8 mouse cellular contexts compared by ENCODE assay signal in genomic region chr10:77008109-77008561, GRCm38 (mm10). TPM values are rescaled to one million over a fixed set of nuclear protein-coding genes. Genes with fewer than 3 reads are reported as not detected.
DNase-seq lines count a peak whose midpoint lies in the region; ATAC-seq and TF ChIP-seq lines count a peak whose summit lies in the region.

No protein-coding gene starts in this region.

- peak; percentile 18 to 26 for DNase-seq in left cerebral cortex, adult 2 months (ENCODE audit: extremely low spot score in 1 of 2, low spot score in 2 of 2)
- DNase-seq in left cerebral cortex, postnatal 10 days (ENCODE audit: extremely low spot score in 1 of 2, low spot score in 2 of 2) = no peak
- DNase-seq in cerebellum, adult 2 months = peak; percentile 86
- peak; percentile 50 for DNase-seq in hindbrain, embryonic 11.5 days (ENCODE audit: low spot score)
- DNase-seq in layer of hippocampus, adult 9-11 months = peak; percentile 70
- no peak for DNase-seq in B cell, adult 2 months
- no peak for DNase-seq in lung, adult 2 months

- 15% methylated on average over 9 of the region's 9 CpGs for WGBS in cerebellum, adult 2 months
- WGBS in hindbrain, embryonic 11.5 days = 26% methylated on average over 9 of the region's 9 CpGs
- 21% methylated on average over 9 of the region's 9 CpGs for WGBS in olfactory bulb, adult 2 months
- WGBS in lung, adult 2 months = 44% methylated on average over 9 of the region's 9 CpGs

- no peak overlapping the region for H3K4me2 ChIP-seq in hindbrain, embryonic 11.5 days (replicated peaks; ENCODE audit: low read depth, low read length)

- no peak for TF ChIP-seq POLR2A in cerebellum, adult 2 months (IDR thresholded peaks at IDR 0.05; ENCODE audit: borderline replicate concordance, insufficient read depth, low read length)
- TF ChIP-seq POLR2A in olfactory bulb, adult 2 months (IDR thresholded peaks at IDR 0.05; ENCODE audit: insufficient read depth, low read depth, low read length) = no peak
- TF ChIP-seq POLR2A in lung, adult 2 months (IDR thresholded peaks at IDR 0.05; ENCODE audit: borderline replicate concordance, extremely low read depth, low read depth, low read length) = no peak

- TF ChIP-seq CTCF in left cerebral cortex, adult 2 months (IDR thresholded peaks at IDR 0.05) = no peak
- TF ChIP-seq CTCF in cerebellum, adult 2 months (IDR thresholded peaks at IDR 0.05; ENCODE audit: borderline replicate concordance, insufficient read depth, low read depth, low read length) = no peak
- TF ChIP-seq CTCF in olfactory bulb, adult 2 months (IDR thresholded peaks at IDR 0.05; ENCODE audit: insufficient read depth, low read depth, low read length) = no peak
- no peak for TF ChIP-seq CTCF in lung, adult 2 months (IDR thresholded peaks at IDR 0.05; ENCODE audit: insufficient read depth, low read length)

- H3K27ac ChIP-seq in left cerebral cortex, adult 2 months = peak overlapping the region; percentile 51
- peak overlapping the region; percentile 57 for H3K27ac ChIP-seq in cerebellum, adult 2 months (ENCODE audit: insufficient read depth, low read length)
- H3K27ac ChIP-seq in hindbrain, embryonic 11.5 days (ENCODE audit: low read depth, low read length) = peak overlapping the region; percentile 73; the same call in 1 of the 2 replicates
- peak overlapping the region; percentile 95 for H3K27ac ChIP-seq in olfactory bulb, adult 2 months (ENCODE audit: insufficient read depth, low read depth, low read length)

- no peak overlapping the region for H3K9ac ChIP-seq in hindbrain, embryonic 11.5 days (ENCODE audit: low read depth, low read length)

- H3K27me3 ChIP-seq in cerebellum, adult 2 months (ENCODE audit: control insufficient read depth, insufficient read depth, low read length) = no peaks in the 10 kb centered on the region
- H3K27me3 ChIP-seq in hindbrain, embryonic 11.5 days (ENCODE audit: control insufficient read depth, insufficient read depth, low read length) = no peaks in the 10 kb centered on the region

- peaks cover 16% of the 10 kb centered on the region for H3K4me1 ChIP-seq in cerebellum, adult 2 months (ENCODE audit: control insufficient read depth, insufficient read depth, low read length)
- H3K4me1 ChIP-seq in hindbrain, embryonic 11.5 days (replicated peaks; ENCODE audit: control insufficient read depth, insufficient read depth, low read length) = peaks cover 6% of the 10 kb centered on the region; the same call in 1 of the 2 replicates
- peaks cover 32% of the 10 kb centered on the region for H3K4me1 ChIP-seq in olfactory bulb, adult 2 months (ENCODE audit: control insufficient read depth, insufficient read depth, low read length)
- no peaks in the 10 kb centered on the region for H3K4me1 ChIP-seq in lung, adult 2 months (ENCODE audit: control insufficient read depth, insufficient read depth, low read length)

- H3K9me3 ChIP-seq in hindbrain, embryonic 11.5 days (ENCODE audit: control insufficient read depth, low read length) = no peaks in the 10 kb centered on the region

- intact Hi-C loops in left cerebral cortex, adult 2 months (cut with DNase I) = no loop called here
- intact Hi-C loops in left cerebral cortex, postnatal 10 days (cut with DNase I) = no loop called here

- no peak overlapping the region for H3K4me3 ChIP-seq in left cerebral cortex, adult 2 months
- H3K4me3 ChIP-seq in cerebellum, adult 2 months (replicated peaks; ENCODE audit: insufficient read depth, low read depth, low read length) = no peak overlapping the region
- H3K4me3 ChIP-seq in hindbrain, embryonic 11.5 days (ENCODE audit: low read depth, low read length) = no peak overlapping the region
- H3K4me3 ChIP-seq in olfactory bulb, adult 2 months (ENCODE audit: insufficient read depth, low read depth, low read length) = no peak overlapping the region
- H3K4me3 ChIP-seq in lung, adult 2 months (replicated peaks; ENCODE audit: extremely low read depth, low read depth, low read length) = no peak overlapping the region

- ATAC-seq in hindbrain, embryonic 11.5 days (ENCODE audit: low FRiP score) = peak; percentile 78

- H3K36me3 ChIP-seq in hindbrain, embryonic 11.5 days (ENCODE audit: control insufficient read depth, insufficient read depth, low read length) = no peaks in the 10 kb centered on the region

RNA-seq across cellular contexts. Expression of gene Slc19a1, which starts 23.9 kb away (rescaled TPM):
- 10 to 100 TPM; 23.9 to 27.0 TPM for total RNA-seq in left cerebral cortex, adult 2 months (2021)
- 10 to 100 TPM; 27.4 to 27.6 TPM for total RNA-seq in left cerebral cortex, postnatal 10 days (2021)
- 39.5 and 49.4 TPM in 2 replicates for polyA plus RNA-seq in cerebellum, adult 2 months (2012; rRNA removed)
- 23.2 and 24.5 TPM in 2 replicates for polyA plus RNA-seq in hindbrain, embryonic 11.5 days (2014; fragmentation: Nextera tagmentation; extraction: Ambion mirVana)
- polyA plus RNA-seq in olfactory bulb, adult 2 months (2012; ENCODE audit: insufficient read depth, insufficient read length, low replicate concordance, missing spikeins) = not detected in 2 replicates
- 26.4 and 26.7 TPM in 2 replicates for polyA plus RNA-seq in lung, adult 2 months (2012; rRNA removed)

RNA-seq across cellular contexts. Expression of gene Pcbp3, which starts 46.4 kb away (rescaled TPM):
- total RNA-seq in left cerebral cortex, adult 2 months (2021) = 10 to 100 TPM; 60.8 to 62.2 TPM
- total RNA-seq in left cerebral cortex, postnatal 10 days (2021) = 10 to 100 TPM; 72.8 to 79.4 TPM
- polyA plus RNA-seq in cerebellum, adult 2 months (2012; rRNA removed) = 72.3 and 79.5 TPM in 2 replicates
- 30.6 and 37.7 TPM in 2 replicates for polyA plus RNA-seq in hindbrain, embryonic 11.5 days (2014; fragmentation: Nextera tagmentation; extraction: Ambion mirVana)
- not detected in 2 replicates for polyA plus RNA-seq in olfactory bulb, adult 2 months (2012; ENCODE audit: insufficient read depth, insufficient read length, low replicate concordance, missing spikeins)
- polyA plus RNA-seq in lung, adult 2 months (2012; rRNA removed) = 25.5 and 27.2 TPM in 2 replicates

Comparison
In these comparisons a context has a peak if more than half of its experiments do, and no peak if none do; other contexts are left out.
1. DNase-seq: peak in left cerebral cortex, adult 2 months (2 of 2), cerebellum, adult 2 months (2 of 2), hindbrain, embryonic 11.5 days (single experiment) and layer of hippocampus, adult 9-11 months (single experiment); none in left cerebral cortex, postnatal 10 days (0 of 2), B cell, adult 2 months (0 of 2) and lung, adult 2 months (single experiment).
2. RNA of gene Slc19a1, which starts 23.9 kb away (polyA plus RNA-seq): 39.5 to 49.4 TPM in cerebellum, adult 2 months, 26.4 to 26.7 TPM in lung, adult 2 months and 23.2 to 24.5 TPM in hindbrain, embryonic 11.5 days; not detected in olfactory bulb, adult 2 months; every median in the first group is over 10 times any median in the second.
3. Peak in every context shown above with its lines, with median percentiles within 50 percentile points of each other: H3K27ac ChIP-seq.